Mouse (Mus musculus) heart, adult 2 months (tissue): ENCODE measurements around the gene Smarcb1. TPM values are rescaled to one million over a fixed set of nuclear protein-coding genes. Genes with fewer than 3 reads are reported as not detected.

Experiments
- DNase-seq, 2 experiments: peaks; one replicate each; pipeline ENCODE4 v3.0.0; 2021
- H3K27ac ChIP-seq: fragments of 200-600 bp; 2 replicates; pipeline ENCODE4 v1.8.1; 2022
- H3K27me3 ChIP-seq: fragments of 200-500 bp; 2 replicates; pipeline ENCODE4 v1.6.1; 2012; ENCODE audit warnings: mild to moderate bottlenecking, low read length, inconsistent platforms, mixed read lengths; ENCODE audit not compliant: control insufficient read depth, insufficient read depth
- H3K36me3 ChIP-seq: fragments of 200-500 bp; 2 replicates; pipeline ENCODE4 v1.6.1; 2012; ENCODE audit warnings: low read length, inconsistent platforms; ENCODE audit not compliant: control insufficient read depth, insufficient read depth
- H3K4me1 ChIP-seq: fragments of 200-500 bp; 2 replicates; pipeline ENCODE4 v1.6.1; 2011; ENCODE audit warnings: low read length; ENCODE audit not compliant: control insufficient read depth, insufficient read depth
- H3K4me3 ChIP-seq: fragments of 200-600 bp; 2 replicates; pipeline ENCODE4 v1.8.1; 2022
- H3K79me2 ChIP-seq: fragments of 200-500 bp; replicated peaks from 2 replicates; pipeline ENCODE4 v1.6.1; 2012; ENCODE audit warnings: mild to moderate bottlenecking, inconsistent platforms, low read length, moderate library complexity, mixed read lengths; ENCODE audit not compliant: control insufficient read depth, insufficient read depth
- H3K9ac ChIP-seq: fragments of 200-500 bp; 2 replicates; pipeline ENCODE4 v1.6.1; 2012; ENCODE audit warnings: low read depth, mild to moderate bottlenecking, control low read depth, inconsistent platforms, low read length, mixed read lengths
- CTCF ChIP-seq: fragments of 200-600 bp; IDR thresholded peaks from 2 replicates; pipeline ENCODE4 v1.8.1; 2022; ENCODE audit warnings: antibody characterized with exemption, mild to moderate bottlenecking, moderate library complexity
- EP300 ChIP-seq: fragments of 200-500 bp; IDR thresholded peaks from 2 replicates; pipeline ENCODE4 v1.6.1; 2011; ENCODE audit warnings: low read depth, low read length, control low read depth; ENCODE audit not compliant: insufficient read depth
- POLR2A ChIP-seq: fragments of 200-500 bp; IDR thresholded peaks from 2 replicates; pipeline ENCODE4 v1.6.1; 2011; ENCODE audit warnings: mild to moderate bottlenecking, low read depth, low read length, control low read depth; ENCODE audit not compliant: insufficient read depth
- WGBS: fragments of 180-500 bp; shearing (Covaris S2); methylation state at CpG from one replicate; pipeline ENCODE4 v1.1.7; 2018; 5-methylcytosine and 5-hydroxymethylcytosine counted together
- intact Hi-C: fragments of 180-260 bp; cut with DNase I; formaldehyde crosslinking; loops from one replicate; pipeline ENCODE4 v1.15.1; 2025
- polyA plus RNA-seq: library from polyadenylated mRNA; depleted of rRNA; stranded (reverse); fragments of >200 nt; gene quantifications from 2 replicates; pipeline ENCODE4 v1.2.3, GENCODE M21; 2012
- total RNA-seq, 2 experiments: library from RNA; stranded (reverse); gene quantifications; 2 replicates each; pipeline ENCODE4 v1.2.3; 2021

Smarcb1 gene
- total and polyA plus RNA-seq, 3 experiments = 20.0 to 23.3 (median 21.1) TPM

- H3K27ac ChIP-seq = no peak overlapping the region
- WGBS = 79% methylated on average over 9 of the region's 9 CpGs
- H3K9ac ChIP-seq = no peak overlapping the region
- no peaks in the 10 kb centered on the region for H3K27me3 ChIP-seq
- TF ChIP-seq EP300 (no peak), POLR2A (no peak), CTCF (no peak)
- no peaks in the 10 kb centered on the region for H3K36me3 ChIP-seq
- peaks cover 4% of the 10 kb centered on the region for H3K4me1 ChIP-seq
- intact Hi-C loops = no loop called here
- peak in 1 of 2 experiments; percentile 7 for DNase-seq
- H3K4me3 ChIP-seq = no peak overlapping the region
- no peaks in the 10 kb centered on the region for H3K79me2 ChIP-seq
Measured at GRCm38 (mm10) chr10:75941042-75941824, 19.8 kb upstream of the Smarcb1 start.

GRCm38 (mm10) chr10:75940520-75940919, 19.1 kb upstream of the Smarcb1 start, which contains the start of gene Gm867:
Gm867 (minus strand) TSS chr10:75940672.
- WGBS = 58% methylated on average over 5 of the region's 5 CpGs
- H3K9ac ChIP-seq = no peak within 1 kb of the TSS
- no peaks in the 10 kb centered on the region for H3K79me2 ChIP-seq
- no peaks in the 10 kb centered on the region for H3K36me3 ChIP-seq
- intact Hi-C loops = no loop called here
- TF ChIP-seq CTCF (no peak), POLR2A (0 out of 2 replicates have a peak, but pooled peaks have one; percentile 16), EP300 (no peak)
- no peaks in the 10 kb centered on the region for H3K27me3 ChIP-seq
- H3K4me3 ChIP-seq = no peak within 1 kb of the TSS
- H3K4me1 ChIP-seq = peaks cover 4% of the 10 kb centered on the region
- H3K27ac ChIP-seq = no peak within 1 kb of the TSS
- DNase-seq = no peak

DNA sequence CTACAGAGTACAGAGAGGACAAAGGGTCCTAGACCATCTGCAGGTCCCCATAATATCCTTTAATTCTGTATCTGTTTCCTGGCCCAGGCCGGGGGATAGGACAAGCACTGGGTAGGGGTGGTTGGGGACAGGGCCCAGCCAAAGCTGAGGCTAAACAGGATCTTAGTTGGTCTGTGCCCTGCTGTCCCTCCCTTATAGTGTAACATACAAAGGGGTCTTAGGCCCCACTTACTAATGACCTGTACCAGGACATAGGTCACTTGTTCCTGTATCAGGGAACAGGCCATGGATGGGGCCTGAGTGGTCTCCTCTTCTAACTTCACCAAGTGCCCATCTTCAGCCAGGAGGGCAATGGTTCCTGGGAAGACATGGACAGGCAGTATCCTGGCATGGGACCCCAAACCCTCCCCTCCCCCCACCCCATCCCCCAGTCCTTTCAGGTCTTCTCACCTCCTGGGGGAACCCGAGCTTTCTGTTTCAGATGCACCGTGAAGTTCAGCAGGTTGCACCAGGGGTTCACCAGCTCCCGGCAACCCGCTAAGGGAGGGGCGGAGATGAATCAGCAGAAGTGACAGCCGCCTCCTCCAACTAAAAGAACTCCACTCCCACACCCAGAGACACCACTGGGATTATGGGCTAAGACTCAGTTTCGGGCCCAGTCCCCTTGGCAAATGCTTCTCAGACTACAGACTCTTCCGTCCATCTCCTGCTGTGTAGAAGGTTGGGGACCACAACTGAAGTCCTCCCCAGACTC, 18.2 kb upstream of the Smarcb1 start:
- H3K4me1 ChIP-seq = peaks cover 6% of the 10 kb centered on the region
- H3K9ac ChIP-seq = no peak overlapping the region
- no peak overlapping the region for H3K4me3 ChIP-seq
- H3K79me2 ChIP-seq = no peaks in the 10 kb centered on the region
- DNase-seq = no peak
- intact Hi-C loops = no loop called here
- WGBS = 71% methylated on average over 9 of the region's 9 CpGs
- H3K36me3 ChIP-seq = no peaks in the 10 kb centered on the region
- no peaks in the 10 kb centered on the region for H3K27me3 ChIP-seq
- TF ChIP-seq EP300 = no peak
- no peak for TF ChIP-seq POLR2A
- no peak for TF ChIP-seq CTCF
- H3K27ac ChIP-seq = no peak overlapping the region

DNA sequence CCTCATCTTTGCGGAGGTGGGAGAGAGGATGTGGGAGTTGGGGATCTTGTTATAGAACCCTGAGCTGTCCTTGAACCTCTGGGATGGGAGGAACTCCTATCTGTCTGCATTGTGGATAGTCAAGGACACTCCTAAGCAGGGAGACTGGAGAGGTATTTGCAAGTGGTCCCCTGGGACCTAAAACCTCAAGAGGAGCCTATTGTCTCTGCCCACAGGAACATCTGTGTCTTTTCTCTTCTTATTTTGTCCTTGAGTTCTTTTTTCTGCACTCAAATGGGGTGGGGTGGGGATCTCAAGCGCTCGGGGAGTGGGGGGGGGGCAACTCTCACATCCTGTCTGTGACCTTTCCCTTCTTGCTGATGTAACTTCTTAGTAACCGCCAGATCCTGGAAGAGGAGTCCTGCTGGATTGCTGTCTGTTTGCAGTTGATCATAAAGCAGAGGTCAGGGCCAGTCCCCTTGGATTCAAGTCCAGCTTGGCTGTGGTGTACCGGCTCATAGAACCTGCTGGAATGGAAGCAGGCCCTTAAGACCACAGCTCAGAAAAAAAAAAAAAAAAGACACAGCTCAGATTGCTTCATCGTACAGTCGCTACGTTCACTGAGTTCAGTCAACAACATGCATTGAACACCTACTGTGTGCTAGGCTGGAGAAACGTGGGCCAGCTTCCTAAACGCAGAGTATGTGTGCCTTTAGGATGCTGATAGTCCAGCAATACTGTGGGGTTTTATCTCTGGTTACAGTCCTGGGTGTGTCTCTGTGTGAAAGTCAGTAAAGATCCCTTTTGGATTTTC, 16.6 kb upstream of the Smarcb1 start:
- peak overlapping the region; percentile 40; the same call in 1 of the 2 replicates for H3K27ac ChIP-seq
- H3K79me2 ChIP-seq = no peaks in the 10 kb centered on the region
- no peak overlapping the region for H3K4me3 ChIP-seq
- peaks cover 5% of the 10 kb centered on the region for H3K4me1 ChIP-seq
- H3K36me3 ChIP-seq = no peaks in the 10 kb centered on the region
- WGBS = 31% methylated on average over 10 of the region's 10 CpGs
- intact Hi-C loops = no loop called here
- peak in 1 of 2 experiments; percentile 44 for DNase-seq
- TF ChIP-seq POLR2A (0 out of 2 replicates have a peak, but pooled peaks have one; percentile 0), EP300 (no peak)
- no peak overlapping the region for H3K9ac ChIP-seq
- H3K27me3 ChIP-seq = no peaks in the 10 kb centered on the region

GRCm38 (mm10) chr10:75936909-75937667, 15.7 kb upstream of the Smarcb1 start:
- 48% methylated on average over 18 of the region's 18 CpGs for WGBS
- H3K9ac ChIP-seq = peak overlapping the region; percentile 55
- peak overlapping the region; percentile 84; the same call in 1 of the 2 replicates for H3K27ac ChIP-seq
- no peak for DNase-seq
- intact Hi-C loops = no loop called here
- TF ChIP-seq CTCF (0 out of 2 replicates have a peak, but pooled peaks have one; percentile 1), POLR2A (peak; percentile 26; the same call in 1 of the 2 replicates), EP300 (no peak)
- peak overlapping the region; percentile 55 for H3K4me3 ChIP-seq
- no peaks in the 10 kb centered on the region for H3K36me3 ChIP-seq
- H3K27me3 ChIP-seq = no peaks in the 10 kb centered on the region
- peaks cover 9% of the 10 kb centered on the region for H3K4me1 ChIP-seq
- no peaks in the 10 kb centered on the region for H3K79me2 ChIP-seq
